Mouse (Mus musculus): Measurements from ENCODE around the gene Gtf2f2. TPM values are rescaled to one million over a fixed set of nuclear protein-coding genes. Genes with fewer than 3 reads are reported as not detected.

The Gtf2f2 gene
- total and polyA plus RNA-seq, 3 experiments, result 44.8 to 118 (median 90.6) TPM

- no peak for TF ChIP-seq USF1 (IDR thresholded peaks at IDR 0.05; ENCODE audit: low read depth, low read length)
- no peak for DNase-seq (ENCODE audit: extremely low read depth)
- in situ Hi-C loops (cut with MboI; ENCODE audit: low pct_ligation_motif_present, low pct_unique_long_range_greater_than_20kb, low sequenced_read_pairs), result no loop called here
These were observed 137.1 kb downstream of the Gtf2f2 start for GRCm38 (mm10) chr14:75873612-75874011.

DNA sequence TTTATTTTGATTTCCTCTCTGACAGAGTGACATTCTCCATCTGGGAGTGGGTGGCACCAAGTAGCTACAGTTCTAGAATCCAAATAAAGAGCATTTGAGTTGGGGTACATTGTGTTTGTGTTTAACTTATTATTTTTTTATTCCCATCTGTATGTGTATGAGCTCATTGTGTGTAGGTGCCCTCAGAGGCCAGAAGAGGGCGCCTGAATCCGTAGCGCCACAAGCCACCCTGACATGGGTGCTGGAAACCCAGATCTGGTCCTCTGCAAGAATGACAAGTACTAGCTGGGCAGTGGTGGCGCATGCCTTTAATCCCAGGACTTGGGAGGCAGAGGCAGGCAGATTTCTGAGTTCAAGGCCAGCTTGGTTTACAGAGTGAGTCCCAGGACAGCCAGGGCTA, 138.9 kb downstream of the Gtf2f2 start:
- in situ Hi-C loops (cut with MboI; ENCODE audit: low pct_ligation_motif_present, low pct_unique_long_range_greater_than_20kb, low sequenced_read_pairs) (no loop called here), dilution Hi-C loops (cut with MboI; ENCODE audit: extremely low pct_ligation_motif_present, extremely low pct_unique_long_range_greater_than_20kb, low sequenced_read_pairs) (no loop called here)
- Histone ChIP-seq H3K9ac (ENCODE audit: insufficient read depth, low read depth) (no peak overlapping the region), H3K4me3 (replicated peaks in 1 of 3; ENCODE audit: low read depth in 2 of 3, low read length in 2 of 3, poor library complexity in 1 of 3) (no peak overlapping the region), H3K79me2 (replicated peaks; ENCODE audit: control insufficient read depth, extremely low read depth, insufficient read depth, poor library complexity, severe bottlenecking) (no peaks in the 10 kb centered on the region), H3K4me1 (ENCODE audit: control insufficient read depth in 1 of 2, insufficient read depth in 2 of 2) (peaks cover 0 to 9% of the 10 kb centered on the region in 2 experiments; a peak in 2 of 4 replicates), H3K9me3 (replicated peaks; ENCODE audit: low read length) (peaks cover 3% of the 10 kb centered on the region), H3K27me3 (replicated peaks) (no peaks in the 10 kb centered on the region), H3K36me3 (replicated peaks in 1 of 2; ENCODE audit: control insufficient read depth in 1 of 2, insufficient read depth in 1 of 2, low read length in 1 of 2) (no peaks in the 10 kb centered on the region), H3K4me2 (ENCODE audit: insufficient read depth, low read depth, poor library complexity, severe bottlenecking) (no peak overlapping the region), H3K27ac (ENCODE audit: insufficient read depth, low read depth) (no peak overlapping the region)
- TF ChIP-seq CTCF (conservative IDR thresholded peaks at IDR 0.05 in 1 of 2, IDR thresholded peaks at IDR 0.05 in 1 of 2; ENCODE audit: low read depth in 2 of 2, low read length in 2 of 2) (peak in 1 of 2 experiments; percentile 12; a peak in 1 of 4 replicates), PAX5 (IDR thresholded peaks at IDR 0.05; ENCODE audit: low read length) (no peak)
- DNase-seq (ENCODE audit: extremely low read depth), result no peak

More at GRCm38 (mm10) chr14:75873612-75874011, 137.1 kb downstream of the Gtf2f2 start:
- Histone ChIP-seq H3K9ac (ENCODE audit: insufficient read depth, low read depth) (no peak overlapping the region), H3K27ac (ENCODE audit: insufficient read depth, low read depth) (no peak overlapping the region), H3K4me3 (replicated peaks in 1 of 3; ENCODE audit: low read depth in 2 of 3, low read length in 2 of 3, poor library complexity in 1 of 3) (no peak overlapping the region), H3K27me3 (replicated peaks) (no peaks in the 10 kb centered on the region), H3K9me3 (replicated peaks; ENCODE audit: low read length) (peaks cover 3% of the 10 kb centered on the region), H3K79me2 (replicated peaks; ENCODE audit: control insufficient read depth, extremely low read depth, insufficient read depth, poor library complexity, severe bottlenecking) (no peaks in the 10 kb centered on the region), H3K36me3 (replicated peaks in 1 of 2; ENCODE audit: control insufficient read depth in 1 of 2, insufficient read depth in 1 of 2, low read length in 1 of 2) (no peaks in the 10 kb centered on the region), H3K4me2 (ENCODE audit: insufficient read depth, low read depth, poor library complexity, severe bottlenecking) (no peak overlapping the region), H3K4me1 (ENCODE audit: control insufficient read depth in 1 of 2, insufficient read depth in 2 of 2) (peaks cover 0 to 9% of the 10 kb centered on the region in 2 experiments; a peak in 2 of 4 replicates)
- dilution Hi-C loops (cut with MboI; ENCODE audit: extremely low pct_ligation_motif_present, extremely low pct_unique_long_range_greater_than_20kb, low sequenced_read_pairs), result no loop called here

DNA sequence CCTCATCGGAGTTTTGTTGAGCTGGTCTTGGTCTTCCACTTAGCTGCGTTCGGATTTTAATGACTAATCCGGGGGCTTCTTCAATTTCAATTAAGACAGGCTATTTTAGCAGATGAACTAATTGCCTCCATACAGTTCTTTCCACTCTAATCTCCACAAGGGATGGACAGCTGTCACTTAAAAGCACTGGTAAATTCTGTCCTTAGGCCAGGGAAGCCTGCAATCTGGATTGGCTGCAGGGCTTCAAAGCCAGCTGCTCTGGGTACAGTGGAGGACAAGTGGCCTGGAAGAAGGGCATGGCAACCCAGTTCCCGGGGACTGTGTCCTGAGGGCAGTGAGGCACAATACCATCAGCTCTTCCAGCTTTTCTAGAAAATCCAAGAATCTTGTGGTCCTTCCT, 139.6 kb downstream of the Gtf2f2 start:
- dilution Hi-C loops (cut with MboI; ENCODE audit: extremely low pct_ligation_motif_present, extremely low pct_unique_long_range_greater_than_20kb, low sequenced_read_pairs), result no loop called here
- Histone ChIP-seq H3K36me3 (replicated peaks in 1 of 2; ENCODE audit: control insufficient read depth in 1 of 2, insufficient read depth in 1 of 2, low read length in 1 of 2) (no peaks in the 10 kb centered on the region), H3K4me2 (ENCODE audit: insufficient read depth, low read depth, poor library complexity, severe bottlenecking) (no peak overlapping the region)

More for the DNA sequence above, 139.6 kb downstream of the Gtf2f2 start:
- H3K27me3 ChIP-seq (replicated peaks), result no peaks in the 10 kb centered on the region
- no peak overlapping the region for H3K4me3 ChIP-seq (replicated peaks in 1 of 3; ENCODE audit: low read depth in 2 of 3, low read length in 2 of 3, poor library complexity in 1 of 3)
- peaks cover 0 to 4% of the 10 kb centered on the region in 2 experiments; a peak in 2 of 4 replicates for H3K4me1 ChIP-seq (ENCODE audit: control insufficient read depth in 1 of 2, insufficient read depth in 2 of 2)
- peaks cover 3% of the 10 kb centered on the region for H3K9me3 ChIP-seq (replicated peaks; ENCODE audit: low read length)
- TF ChIP-seq MAZ (IDR thresholded peaks at IDR 0.05; ENCODE audit: low read depth, low read length) (no peak), TBP (conservative IDR thresholded peaks at IDR 0.05; ENCODE audit: low read depth, low read length) (no peak), MEF2A (IDR thresholded peaks at IDR 0.05; ENCODE audit: borderline replicate concordance, low read depth, low read length) (no peak), SMC3 (IDR thresholded peaks at IDR 0.05; ENCODE audit: low read depth, low read length) (no peak), JUND (conservative IDR thresholded peaks at IDR 0.05; ENCODE audit: low read depth, low read length) (no peak), PAX5 (IDR thresholded peaks at IDR 0.05; ENCODE audit: low read length) (no peak), ZKSCAN1 (IDR thresholded peaks at IDR 0.05; ENCODE audit: borderline replicate concordance, low read depth, low read length) (no peak), ZNF384 (IDR thresholded peaks at IDR 0.05; ENCODE audit: low read depth, low read length) (no peak), E2F4 (IDR thresholded peaks at IDR 0.05; ENCODE audit: insufficient replicate concordance, low read depth, low read length) (no peak), TCF12 (IDR thresholded peaks at IDR 0.05; ENCODE audit: low read depth, low read length) (no peak), USF1 (IDR thresholded peaks at IDR 0.05; ENCODE audit: low read depth, low read length) (no peak), ZMIZ1 (IDR thresholded peaks at IDR 0.05; ENCODE audit: low read depth, low read length) (no peak), SIN3A (IDR thresholded peaks at IDR 0.05; ENCODE audit: low read length) (no peak), UBTF (IDR thresholded peaks at IDR 0.05; ENCODE audit: low read depth, low read length) (no peak), RCOR1 (conservative IDR thresholded peaks at IDR 0.05; ENCODE audit: low read depth, low read length) (no peak), GABPA (IDR thresholded peaks at IDR 0.05; ENCODE audit: insufficient replicate concordance, low read depth, low read length) (no peak)
- in situ Hi-C loops (cut with MboI; ENCODE audit: low pct_ligation_motif_present, low pct_unique_long_range_greater_than_20kb, low sequenced_read_pairs), result no loop called here
- H3K79me2 ChIP-seq (replicated peaks; ENCODE audit: control insufficient read depth, extremely low read depth, insufficient read depth, poor library complexity, severe bottlenecking), result no peaks in the 10 kb centered on the region
- H3K9ac ChIP-seq (ENCODE audit: insufficient read depth, low read depth), result no peak overlapping the region
- DNase-seq (ENCODE audit: extremely low read depth), result no peak
- no peak overlapping the region for H3K27ac ChIP-seq (ENCODE audit: insufficient read depth, low read depth)
